Mouse (Mus musculus): ENCODE results near the gene Plxnb3.
A peak's percentile ranks its signal among the peaks of the same experiment; 100 is the strongest.

Gene Plxnb3

DNA sequence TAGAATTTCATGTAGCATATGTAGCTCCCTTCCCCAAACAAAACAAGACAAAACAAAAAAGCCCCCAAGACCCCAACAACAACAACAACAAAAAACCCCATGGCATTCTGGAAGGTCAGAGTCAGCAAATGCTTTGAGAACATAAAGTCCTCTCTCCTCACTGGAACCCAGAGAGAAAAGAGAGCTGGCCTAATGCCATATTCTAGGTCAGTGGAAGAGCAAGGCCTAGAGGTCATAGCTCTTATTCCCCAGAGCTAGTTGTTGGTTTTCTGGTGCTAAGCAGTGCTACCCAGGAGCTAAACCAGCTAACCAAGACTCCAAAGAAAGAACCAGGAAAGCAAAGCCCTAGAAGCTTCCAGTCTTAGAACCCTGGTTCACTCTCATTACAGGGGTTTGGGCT is 28.8 kb downstream of the Plxnb3 start:
- no peak for DNase-seq (ENCODE audit: low spot score in 2 of 2)

DNA sequence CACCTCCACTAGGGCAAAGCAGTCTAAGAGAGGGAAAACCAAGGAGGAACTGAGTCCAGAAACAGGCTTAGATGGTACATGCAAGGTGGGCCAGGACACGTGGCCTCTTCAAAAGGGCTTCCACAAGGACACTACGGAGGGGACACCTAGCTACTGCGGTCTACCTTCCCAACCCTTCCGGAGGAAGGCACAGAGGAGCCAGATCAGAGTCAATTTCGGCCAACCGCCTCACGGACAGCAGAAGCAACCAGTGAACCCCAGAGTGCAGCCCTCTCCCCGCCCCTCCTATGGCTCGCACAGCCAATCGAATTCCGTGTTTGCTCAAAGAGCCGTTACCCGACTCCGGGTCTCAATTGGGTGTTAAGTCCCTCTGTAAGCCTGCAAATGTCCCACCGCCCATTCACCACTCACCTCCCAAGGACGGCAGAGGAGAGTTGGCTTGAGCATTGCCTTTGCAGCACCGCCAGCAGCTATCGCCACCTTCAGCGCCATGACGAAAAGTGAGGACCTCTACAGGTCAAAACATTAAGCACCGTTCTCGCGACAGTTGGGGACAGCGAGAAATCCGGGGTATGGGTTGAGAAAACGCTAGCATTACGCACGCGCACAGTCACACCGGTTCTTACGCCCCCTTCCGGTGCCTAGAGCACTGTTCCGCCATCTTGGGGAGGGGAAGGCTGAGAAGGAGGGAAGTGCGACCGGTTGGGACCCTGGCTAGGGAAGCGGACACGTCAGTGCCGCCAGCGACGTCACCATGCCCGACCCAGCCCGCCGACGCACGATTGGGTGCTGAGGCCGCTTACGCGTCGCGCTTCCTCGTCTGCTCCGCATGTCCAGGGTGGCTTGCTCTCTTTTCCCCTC is 29.7 kb downstream of the Plxnb3 start, which contains the start of the genes Idh3g and Ssr4:
Gene Idh3g, minus strand, starts transcription at position 534 of the 861 bp plus-strand sequence.
Gene Ssr4, plus strand, starts transcription at position 665 of the 861 bp plus-strand sequence.
- peak; percentile 86 to 92 for DNase-seq (ENCODE audit: low spot score in 2 of 2)

DNA sequence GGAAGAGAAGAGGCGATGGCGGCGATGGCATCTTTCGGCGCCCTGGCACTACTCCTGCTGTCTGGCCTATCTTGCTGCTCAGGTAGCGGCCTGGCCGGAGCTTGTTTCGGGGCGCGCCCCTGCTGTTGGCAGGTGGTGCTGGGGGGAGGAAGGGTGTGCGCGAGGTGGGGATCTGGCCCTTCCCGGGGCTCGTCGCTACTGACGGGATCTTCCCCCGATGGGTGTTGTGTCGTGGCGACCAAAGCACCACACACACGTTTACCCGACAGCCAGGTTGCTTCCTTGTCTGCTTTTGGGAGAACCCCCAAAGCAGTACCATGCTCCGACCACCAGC is 30.3 kb downstream of the Plxnb3 start:
- DNase-seq (ENCODE audit: low spot score in 2 of 2): no peak

DNA sequence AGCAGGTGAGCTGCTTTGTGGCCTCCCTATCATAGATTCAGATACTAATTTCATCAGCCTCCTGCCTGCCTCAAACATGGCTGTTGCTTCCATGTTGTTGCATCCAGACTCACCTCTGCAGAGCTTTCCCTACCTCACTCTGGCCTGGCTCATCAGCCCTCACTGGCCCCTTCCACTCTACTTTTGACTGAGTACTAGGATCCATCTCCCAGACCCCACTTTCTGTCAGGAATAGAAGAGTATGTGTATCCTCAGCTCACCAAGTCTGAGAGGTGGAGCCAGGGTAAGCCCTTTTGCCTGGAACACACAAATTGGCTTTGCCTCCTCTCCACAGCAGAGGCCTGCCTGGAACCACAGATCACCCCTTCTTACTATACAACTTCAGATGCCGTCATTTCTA is 31.6 kb downstream of the Plxnb3 start:
- DNase-seq (ENCODE audit: low spot score in 2 of 2): no peak

DNA sequence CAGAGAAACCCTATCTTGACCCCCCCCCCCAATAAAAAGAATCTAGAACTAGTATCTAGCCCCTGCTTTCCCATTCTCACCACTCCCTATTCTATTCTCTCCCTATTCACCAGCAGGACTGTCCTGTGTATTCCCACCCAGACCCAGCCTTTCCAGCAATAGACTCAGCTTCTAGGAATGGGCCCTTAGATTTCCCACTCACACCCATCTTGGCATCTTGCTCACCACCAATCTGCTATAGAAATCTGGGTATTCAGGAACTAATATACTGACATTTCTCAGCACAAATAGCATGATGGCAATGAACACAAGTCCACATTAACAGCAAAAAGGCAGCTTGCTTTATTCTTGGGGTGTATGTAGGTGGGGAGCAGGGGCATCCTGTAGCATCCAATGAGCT is 36.1 kb downstream of the Plxnb3 start:
- DNase-seq (ENCODE audit: low spot score in 2 of 2): no peak

DNA sequence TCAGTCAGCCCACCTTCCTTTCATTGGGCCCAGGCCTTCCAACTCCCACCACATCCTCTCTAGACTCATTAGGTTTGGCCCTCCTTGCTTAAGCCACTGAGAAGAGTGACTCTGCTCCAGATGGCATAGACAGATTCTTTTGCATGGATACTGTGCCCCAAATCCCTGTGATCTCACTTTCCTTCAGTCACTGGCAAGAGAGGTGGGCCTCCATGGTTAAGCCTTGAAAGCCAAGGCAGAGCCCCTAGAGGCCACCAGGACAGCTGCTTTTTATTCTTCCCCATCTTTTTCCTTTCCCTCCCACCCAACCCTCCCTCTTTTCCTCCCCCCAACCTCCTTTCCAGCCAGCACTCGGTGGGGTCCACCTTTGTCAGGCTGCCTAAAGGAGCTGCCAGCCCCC is 36.6 kb downstream of the Plxnb3 start:
- no peak for DNase-seq (ENCODE audit: low spot score in 2 of 2)

DNA sequence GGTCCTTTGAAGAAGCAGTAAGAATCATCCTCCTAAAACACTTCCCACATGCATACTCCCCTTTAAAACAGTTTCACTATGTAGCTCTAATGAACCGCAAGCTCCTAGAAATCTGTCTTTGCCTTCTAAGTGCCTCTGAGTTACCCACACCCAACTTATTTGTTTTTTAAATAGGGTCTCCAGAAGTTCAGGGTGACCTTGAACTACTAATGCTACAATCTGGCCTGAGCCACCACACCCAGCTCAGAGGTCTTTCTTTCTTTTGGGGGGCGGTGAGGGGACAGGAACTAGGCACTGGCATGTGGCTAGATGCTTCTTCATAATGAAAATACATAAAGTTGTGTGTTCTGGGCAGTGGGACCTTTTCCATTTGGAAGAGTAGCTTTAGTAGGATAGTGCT is 40.6 kb downstream of the Plxnb3 start:
- DNase-seq (ENCODE audit: low spot score in 2 of 2): no peak

DNA sequence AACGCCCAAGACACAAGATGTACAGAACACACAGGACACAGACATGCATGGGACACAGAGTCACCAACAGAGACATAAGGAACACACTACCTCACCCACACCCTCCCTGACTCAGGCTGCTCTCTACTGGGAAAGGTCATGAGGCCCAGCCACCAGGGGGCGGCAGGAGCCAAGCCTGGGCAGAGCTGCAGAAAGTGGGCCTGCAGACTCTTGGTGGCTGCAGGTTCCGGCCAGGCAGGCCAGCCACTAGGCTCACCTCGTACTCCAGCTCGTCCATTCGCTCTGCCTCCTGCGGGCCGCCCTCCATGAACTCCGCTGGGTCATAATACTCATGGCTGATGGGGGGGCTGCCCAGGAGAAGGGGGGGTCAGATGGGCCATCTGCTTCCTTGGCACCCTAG is 41.6 kb downstream of the Plxnb3 start:
- peak; percentile 50 to 81 for DNase-seq (ENCODE audit: low spot score in 2 of 2)

DNA sequence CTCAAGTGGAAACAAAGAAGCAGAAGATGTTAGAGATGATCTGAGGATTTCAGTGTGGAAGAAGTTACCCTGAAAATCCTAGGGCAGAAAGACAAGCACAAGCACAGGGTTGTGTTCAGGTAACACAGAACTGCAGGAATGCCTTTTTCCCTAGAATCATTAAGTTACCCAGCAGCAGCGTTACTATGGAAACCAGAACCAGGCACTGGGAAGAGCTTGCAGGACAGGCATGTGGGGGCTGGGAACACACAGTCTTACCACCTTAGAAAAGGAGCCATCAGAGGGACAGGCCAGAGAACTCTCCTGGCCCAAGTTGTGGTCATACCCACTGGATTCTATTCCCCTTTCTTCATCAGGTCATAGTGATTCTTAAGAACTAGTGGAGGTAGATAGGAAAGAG is 48.9 kb downstream of the Plxnb3 start:
- no peak for DNase-seq (ENCODE audit: low spot score in 2 of 2)

DNA sequence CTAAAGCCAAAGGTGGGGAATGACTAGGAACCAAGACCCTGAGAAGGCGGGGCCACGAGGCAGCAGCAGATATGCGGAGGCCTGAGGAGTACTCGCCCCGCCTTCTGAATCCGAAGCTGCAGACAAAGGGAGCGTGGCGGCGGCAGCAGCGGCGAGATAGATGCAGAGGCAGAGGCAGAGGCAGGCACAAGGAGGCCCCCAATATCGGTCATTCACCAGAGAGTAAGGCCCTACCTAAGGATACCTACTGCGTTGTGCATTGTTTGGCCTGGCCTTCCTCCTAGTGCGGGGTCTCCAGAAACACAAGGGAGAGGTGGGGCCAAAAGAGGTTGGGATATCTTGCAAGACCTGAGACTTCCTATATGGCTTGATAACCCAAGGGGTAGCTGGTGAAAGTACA is 58.2 kb downstream of the Plxnb3 start:
- peak in 1 of 2 experiments; percentile 18 for DNase-seq (ENCODE audit: low spot score in 2 of 2)

DNA sequence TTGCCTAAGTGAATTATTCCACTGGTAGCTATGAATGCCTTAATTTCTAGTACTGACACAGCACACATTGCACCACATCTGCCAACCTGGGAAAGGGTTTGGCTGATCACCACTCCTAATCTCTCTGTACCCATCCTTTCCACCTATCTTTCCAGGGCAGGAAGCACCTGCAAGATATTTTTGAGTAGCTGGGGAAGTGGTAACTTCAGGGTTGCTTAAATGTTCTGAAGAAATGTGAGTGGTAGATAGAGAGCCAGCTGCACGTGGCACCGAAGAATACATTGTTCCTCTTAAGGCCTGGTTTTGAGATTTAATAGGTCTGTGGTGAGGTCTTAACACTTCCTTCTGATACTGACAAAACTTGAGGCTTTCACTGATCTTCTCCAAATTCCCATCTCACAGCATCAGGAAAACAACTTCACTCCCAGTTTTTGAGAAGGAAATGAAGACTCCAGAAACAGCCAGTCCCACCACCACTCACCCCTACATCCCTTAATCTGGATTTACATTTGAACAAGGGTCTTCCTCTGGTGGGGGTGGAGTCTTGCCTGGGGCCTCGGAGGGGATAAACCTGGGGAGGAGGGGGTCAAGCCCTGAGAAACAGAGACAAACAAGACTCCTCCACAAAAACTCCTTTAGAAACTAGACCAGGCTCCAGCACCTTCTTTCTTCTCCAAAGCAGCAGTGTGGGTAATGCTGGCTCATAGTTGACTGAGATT is 59.9 kb downstream of the Plxnb3 start:
- DNase-seq (ENCODE audit: low spot score in 2 of 2): no peak

Measured in spleen, postnatal 10 days (tissue).